Mouse (Mus musculus): ENCODE data around the gene Foxred1.

Gene Foxred1

DNA sequence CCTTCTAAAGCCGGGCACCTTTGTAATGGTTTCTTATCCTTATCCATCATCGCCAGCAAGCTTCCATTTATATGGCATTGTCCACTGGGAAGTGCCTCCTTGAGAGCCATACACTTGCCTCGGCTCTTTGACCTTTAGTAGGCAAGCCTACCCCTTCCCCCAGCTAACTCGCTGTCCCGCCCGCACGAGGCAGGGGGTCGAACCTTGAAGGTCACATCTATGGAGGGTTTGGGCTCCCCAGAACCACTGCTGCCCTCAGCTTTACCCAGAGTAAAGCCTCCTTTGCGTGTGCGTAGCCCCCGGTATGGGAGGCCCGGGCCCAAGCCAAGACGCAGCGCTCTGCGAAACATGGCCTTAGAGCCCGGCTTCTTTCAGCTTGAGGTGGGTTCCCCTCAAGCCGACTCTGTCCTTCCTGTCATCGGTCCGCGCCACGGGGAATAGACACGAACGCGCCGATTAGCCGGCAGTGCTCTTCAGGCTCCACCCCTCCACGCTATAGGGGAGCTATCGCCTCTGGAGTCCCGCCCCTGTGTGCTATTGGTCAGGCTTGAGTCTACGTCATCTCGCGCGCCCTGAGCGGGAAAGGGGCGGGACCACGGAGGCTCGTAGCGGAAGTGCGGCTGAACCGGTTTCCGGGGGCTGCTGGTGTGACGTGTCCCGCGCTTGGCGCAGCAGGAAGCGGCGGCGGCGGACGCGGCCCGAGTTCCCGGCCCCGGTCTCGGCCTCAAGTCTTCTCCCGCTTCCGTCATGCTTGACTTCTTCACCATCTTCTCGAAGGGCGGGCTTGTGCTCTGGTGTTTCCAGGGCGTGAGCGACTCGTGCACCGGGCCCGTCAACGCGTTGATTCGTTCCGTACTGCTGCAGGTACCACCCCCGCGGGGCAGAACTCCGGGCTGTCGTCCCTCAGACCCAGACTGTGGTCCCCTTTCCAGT lies at the start of gene Foxred1:
Gene Foxred1, minus strand, starts transcription at position 514 of the 933 bp plus-strand sequence.
- peak; percentile 99 for DNase-seq (ENCODE audit: low spot score)

DNA sequence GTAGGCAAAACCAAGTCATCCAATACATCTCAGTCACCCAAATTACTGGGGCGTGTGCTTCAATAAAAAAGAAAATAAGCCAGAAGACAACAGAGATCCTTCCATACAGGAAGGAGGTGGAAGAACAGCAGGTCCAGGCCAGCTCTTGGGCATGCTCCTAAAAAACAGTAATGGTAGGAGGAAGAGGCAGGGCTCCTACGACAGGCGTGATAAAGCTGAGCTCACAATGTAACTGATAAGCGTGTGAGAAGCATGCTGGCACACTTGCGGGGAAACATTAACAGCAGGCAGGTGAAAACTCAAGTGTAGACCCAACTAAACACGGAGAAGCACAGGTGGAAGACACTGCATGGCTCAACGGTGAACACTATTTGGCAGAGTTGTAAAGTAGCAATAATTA lies 46.5 kb upstream of the Foxred1 start:
- DNase-seq (ENCODE audit: low spot score) = no peak

DNA sequence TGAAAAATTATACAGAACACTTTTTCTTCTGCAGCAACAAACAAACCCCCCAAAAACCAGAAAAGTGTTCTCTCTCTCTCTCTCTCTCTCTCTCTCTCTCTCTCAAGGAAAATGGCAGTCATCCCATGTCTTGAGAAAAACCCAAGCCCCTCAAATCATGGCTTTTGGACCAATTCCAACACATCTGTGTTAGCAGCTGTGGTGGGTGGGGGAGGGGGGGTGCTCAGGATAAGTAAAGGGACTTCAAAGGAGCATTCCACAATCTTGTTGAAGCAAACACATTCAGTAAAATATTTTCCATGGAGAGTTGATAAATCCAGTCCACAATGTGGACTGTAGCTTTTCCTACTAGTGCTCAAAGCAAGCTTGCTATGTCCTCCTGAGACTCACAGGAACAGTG lies 38.6 kb upstream of the Foxred1 start:
- DNase-seq (ENCODE audit: low spot score) = no peak

DNA sequence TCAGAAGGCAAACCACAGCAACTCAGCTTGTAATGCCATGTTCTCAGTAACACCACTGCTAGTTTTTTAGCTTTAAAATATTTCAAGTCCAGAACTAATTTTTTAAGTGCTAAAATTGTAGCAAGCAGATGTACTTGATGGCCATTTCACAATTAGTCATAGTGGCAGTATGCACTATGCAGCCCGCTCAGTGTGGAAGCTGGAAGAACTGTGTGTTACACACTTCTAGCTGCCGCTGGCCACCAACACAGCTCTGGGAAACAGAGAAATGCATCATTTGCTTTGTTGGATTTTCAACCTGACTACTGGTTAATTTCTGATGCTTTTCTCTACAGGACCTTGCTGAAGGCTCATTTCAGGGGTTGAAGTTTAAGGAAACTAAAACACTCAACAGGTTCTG lies 36.5 kb upstream of the Foxred1 start:
- DNase-seq (ENCODE audit: low spot score) = no peak

DNA sequence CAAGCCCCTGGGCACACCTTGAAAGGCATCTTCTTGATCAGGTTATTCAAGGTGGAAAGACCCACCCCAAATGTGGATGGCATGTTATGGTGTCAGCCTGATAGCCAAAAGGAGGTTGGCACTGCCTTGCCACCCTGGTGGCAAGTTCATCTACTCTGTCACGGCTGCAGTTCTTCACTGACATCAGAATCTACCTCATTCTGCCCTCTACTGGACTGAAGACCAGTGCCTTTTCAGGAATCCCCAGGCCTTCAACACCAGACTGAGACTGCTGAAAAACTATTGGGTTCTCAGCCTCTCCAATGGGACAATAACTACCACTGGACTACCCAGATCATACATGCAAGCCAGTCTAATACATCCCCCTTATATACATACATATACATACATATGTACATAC lies 28.9 kb upstream of the Foxred1 start:
- DNase-seq (ENCODE audit: low spot score) = no peak

DNA sequence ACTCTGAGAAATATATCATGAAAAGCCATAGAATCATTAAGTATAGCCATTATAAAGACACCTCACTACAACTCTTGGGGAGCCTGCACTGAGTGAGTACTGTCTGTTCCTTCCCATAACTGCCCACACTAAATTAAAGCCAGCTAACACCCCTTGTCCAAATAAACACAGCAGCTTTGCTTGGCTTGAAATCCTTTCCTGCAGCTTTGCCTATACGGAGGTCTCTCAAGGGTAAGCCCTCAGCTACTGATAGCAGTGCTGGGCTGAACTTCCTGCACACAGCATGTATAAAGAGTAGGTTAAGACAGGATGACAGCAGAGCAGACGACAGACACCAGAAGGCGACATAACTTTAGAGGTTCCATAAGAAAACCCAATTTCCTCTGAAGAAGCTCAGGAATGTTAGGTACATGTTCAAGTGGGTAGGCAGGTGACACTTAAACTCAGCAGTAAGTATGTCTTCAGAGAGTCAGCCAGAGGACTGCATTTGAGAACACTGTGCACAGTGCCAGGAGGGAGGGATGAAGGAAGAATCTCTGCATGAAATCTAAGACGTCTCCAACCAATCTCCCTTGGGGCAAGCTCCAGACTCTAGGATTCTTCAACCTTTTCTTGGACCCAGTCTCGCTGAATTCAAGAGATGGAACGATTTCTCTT lies 28.2 kb upstream of the Foxred1 start:
- no peak for DNase-seq (ENCODE audit: low spot score)

DNA sequence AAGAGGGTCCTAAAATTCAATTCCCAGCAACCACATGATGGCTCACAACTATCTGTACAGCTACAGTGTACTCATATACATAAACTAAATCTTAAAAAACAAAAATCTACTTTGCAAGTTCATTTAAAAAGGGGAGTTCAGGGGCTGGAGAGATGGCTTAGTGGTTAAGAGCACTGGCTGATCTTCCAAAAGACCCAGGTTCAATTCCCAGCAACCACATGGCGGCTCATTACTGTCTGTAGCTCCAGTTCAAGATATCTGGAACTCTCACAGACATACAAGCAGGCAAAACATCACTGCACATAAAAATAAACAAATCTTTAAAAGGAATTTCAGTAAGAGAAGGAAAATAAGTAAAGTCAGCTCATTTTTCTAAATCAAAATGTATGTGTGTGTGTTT lies 27.5 kb upstream of the Foxred1 start:
- DNase-seq (ENCODE audit: low spot score) = no peak

DNA sequence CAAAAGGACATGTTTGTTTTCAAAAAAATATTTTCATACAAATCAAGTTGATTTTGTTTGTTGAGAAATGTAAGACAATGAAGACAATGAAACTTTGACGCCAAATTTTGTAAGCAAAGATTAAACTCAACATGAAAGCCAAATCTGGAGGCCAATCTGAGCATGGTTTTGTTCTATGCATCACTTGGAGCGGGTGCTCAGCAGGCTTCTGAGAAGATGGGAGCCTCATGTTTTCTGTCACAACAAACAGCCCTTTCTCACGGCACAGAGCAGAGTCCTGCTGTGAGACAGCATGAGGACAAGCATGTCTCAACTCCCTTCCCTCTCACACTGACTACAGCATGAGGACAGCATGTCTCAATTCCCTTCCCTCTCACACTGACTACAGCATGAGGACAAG lies 25.1 kb upstream of the Foxred1 start:
- no peak for DNase-seq (ENCODE audit: low spot score)

DNA sequence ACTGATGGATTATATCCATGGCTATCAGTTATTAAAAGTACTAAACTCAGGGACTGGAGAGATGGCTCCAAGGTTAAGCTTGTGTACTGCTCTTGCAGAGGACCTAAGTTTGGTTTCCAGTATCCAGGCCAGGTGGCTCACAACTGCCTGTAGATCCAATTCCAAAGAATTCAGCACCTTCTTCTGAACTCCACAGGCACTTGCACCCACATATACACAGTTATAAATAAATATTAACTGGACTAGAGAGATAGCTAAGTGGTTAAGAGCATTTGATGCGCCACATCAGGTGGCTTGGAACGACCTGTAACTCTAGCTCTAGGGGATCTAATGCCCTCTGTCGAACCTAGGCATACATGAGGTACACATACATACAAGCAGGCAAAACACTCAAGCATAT lies 17.8 kb upstream of the Foxred1 start:
- DNase-seq (ENCODE audit: low spot score) = no peak

DNA sequence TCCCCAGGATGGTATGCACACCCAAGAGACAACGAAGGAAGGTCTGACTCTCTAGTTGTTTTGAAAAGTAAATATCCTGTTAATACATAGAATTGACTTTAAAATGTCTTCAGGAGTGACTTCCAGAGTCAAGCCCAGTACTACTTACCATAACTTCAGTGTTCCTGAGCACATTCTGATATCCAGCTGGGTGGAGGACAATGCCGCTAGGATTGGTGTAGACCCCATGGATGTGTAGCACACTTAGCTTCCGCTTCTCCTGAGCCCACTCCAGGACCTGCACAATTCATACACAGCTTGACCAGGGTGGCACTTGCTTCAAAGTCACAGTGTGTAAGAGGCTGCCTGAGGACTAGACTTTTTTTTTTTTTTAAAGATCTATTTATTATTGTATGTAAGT lies 12.6 kb upstream of the Foxred1 start:
- no peak for DNase-seq (ENCODE audit: low spot score)

DNA sequence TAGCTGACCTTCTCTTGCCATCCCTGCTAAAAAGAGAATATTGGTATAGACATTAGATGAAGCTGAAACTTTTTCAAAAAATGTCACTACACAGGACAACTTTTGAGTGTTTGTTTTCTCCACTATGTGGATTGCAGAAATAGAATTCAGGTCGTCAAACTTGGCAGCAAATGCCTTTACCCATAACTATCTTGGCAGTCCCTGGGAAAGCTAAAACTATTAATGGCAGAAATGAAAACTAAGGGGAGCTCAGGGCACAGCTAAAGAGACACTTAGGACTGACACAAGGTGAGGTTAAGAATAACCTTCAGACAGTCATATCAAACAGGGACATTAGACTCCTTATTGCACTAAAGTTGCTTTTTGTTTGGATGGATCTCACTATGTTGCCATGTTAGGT lies 7.1 kb upstream of the Foxred1 start:
- no peak for DNase-seq (ENCODE audit: low spot score)

DNA sequence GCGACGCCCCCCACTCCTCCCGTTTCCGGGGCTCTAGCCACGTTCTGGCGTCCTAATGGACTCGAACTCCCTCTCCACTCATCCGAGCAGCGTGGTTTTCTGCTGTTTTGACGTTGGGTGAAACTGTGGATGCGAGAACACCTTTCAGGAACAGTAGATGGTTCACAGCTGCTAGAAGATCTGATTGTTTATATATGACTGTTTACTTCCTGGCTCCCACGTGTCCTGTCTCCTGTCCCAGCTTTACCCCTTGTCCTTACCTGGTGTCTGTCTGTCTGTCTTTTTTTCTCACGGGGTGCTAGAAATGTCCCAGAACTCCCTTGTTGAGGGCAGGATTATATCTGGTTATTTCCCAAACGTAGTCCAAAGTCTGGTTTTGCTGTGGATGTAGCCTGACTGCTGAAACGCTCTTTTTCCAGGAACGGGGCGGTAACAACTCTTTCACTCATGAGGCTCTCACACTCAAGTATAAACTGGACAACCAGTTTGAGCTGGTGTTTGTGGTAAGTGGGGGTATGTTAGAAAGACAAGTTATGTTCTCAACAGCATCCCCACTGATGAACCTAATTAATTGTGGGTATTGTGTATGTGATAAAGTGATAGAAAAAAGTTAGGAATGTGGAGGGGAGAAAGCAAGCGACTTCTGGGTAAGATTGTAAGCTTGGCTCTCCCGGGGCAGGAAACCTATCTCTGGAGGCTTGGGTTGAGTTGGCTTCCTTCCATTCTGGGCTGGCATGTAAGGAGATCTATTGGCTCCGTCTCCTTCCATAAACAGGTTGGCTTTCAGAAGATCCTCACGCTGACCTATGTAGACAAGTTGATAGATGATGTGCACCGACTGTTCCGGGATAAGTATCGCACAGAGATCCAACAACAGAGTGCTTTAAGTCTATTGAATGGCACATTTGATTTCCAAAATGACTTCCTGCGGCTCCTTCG lies 987 bp upstream of the Foxred1 start:
- DNase-seq (ENCODE audit: low spot score) = no peak

DNA sequence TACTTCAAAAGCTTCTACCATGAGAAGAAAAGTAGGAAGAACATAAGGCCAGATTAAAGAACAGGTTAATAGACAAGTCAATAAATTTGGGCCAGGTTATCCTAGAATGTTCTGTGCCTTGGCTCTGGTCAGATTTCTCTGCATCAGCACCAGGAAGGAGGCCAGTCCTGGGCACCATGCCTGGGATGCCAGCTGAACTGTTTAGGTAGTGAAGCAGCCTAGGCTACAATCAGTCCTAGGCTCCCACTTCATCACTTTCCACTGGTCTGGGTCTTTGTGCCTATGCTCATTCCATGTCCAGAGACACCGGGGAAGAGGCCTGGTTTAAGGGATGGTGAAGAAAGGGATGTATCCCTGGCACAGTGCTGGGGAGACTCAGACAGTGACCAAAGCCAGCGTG lies 6.4 kb downstream of the Foxred1 start:
- no peak for DNase-seq (ENCODE audit: low spot score)

DNA sequence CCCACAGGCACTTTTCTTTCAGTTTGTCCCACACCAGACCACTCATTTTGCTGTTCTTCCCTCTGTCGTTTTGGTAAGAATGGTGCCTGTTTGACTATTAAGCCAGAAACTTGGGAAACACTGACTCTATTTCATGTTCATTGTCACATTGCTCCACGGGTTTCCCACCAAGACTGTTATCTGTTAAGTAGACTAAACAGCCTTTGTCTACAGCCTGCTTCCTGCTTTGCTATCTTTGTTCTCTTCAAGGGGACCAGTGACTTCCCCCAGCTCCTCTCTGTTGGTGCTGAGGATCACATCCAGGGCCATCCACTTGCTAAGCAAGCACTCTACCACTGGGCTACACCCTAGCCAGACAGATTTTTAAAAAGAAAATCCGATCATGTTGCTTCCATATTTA lies 7.3 kb downstream of the Foxred1 start:
- DNase-seq (ENCODE audit: low spot score) = no peak

DNA sequence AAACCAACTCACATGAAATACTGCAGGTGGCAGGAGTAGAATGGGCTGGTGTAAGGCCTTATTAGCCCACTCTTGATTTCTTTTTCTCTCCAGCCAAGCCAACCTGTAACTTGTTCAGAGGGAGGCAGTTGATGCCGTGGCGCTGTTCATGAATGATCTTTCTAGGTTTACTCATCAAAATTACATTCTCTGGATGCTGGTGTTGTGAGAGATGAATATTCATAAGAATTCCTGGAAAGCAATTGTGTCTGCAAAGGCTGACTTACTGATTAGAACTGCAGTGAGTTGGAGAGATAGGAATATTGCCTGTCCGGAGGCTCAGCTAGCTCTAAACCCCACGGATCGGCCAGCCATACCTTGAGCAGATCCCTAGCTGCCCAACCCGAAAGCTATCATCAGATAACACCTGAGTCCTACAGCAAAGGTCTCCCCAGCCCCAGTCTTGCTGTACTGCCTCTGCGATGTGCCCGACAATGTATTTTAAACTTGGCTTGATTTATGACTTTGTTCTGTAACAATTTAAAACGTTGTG lies 10.3 kb downstream of the Foxred1 start:
- DNase-seq (ENCODE audit: low spot score) = no peak

DNA sequence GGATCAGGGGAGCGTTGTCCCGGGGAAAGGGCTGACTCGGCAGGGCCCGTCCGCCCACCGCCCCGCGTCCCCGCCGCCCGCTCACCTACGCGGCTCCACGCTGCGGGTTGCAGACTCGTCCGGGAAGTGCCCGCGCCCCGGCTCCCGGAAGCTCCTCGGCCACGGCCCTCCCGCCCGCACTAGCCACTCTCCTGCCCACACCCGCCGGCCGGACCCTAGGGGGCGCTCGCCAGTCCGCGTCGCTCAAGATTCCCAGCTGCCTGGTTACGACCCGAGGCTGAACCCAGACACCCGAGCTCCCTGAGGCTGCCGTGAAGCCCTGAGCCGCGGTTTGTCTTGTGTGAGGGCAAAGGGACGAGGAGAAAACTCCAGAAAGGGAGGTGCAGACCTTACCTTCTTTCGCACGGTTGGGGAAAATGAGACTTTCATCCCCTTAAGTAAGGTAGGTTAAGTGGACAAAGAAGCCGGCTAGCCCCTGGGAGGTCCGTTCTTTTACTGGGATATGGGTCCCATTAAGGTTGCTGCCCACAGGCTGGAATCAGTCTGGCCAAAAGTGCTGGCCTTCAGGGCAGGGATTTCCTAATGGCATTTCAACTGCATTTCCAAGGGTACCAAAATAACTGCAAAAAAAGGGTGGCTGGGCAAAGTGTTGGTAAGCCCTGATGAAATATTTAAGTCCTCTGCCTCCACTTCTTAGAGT lies 10.9 kb downstream of the Foxred1 start, which contains the start of the genes Srpr and Tirap:
Gene Srpr, plus strand, starts transcription at position 404 of the 700 bp plus-strand sequence.
Gene Tirap, minus strand, starts transcription at position 520 of the 700 bp plus-strand sequence.
- DNase-seq (ENCODE audit: low spot score) = peak; percentile 95

DNA sequence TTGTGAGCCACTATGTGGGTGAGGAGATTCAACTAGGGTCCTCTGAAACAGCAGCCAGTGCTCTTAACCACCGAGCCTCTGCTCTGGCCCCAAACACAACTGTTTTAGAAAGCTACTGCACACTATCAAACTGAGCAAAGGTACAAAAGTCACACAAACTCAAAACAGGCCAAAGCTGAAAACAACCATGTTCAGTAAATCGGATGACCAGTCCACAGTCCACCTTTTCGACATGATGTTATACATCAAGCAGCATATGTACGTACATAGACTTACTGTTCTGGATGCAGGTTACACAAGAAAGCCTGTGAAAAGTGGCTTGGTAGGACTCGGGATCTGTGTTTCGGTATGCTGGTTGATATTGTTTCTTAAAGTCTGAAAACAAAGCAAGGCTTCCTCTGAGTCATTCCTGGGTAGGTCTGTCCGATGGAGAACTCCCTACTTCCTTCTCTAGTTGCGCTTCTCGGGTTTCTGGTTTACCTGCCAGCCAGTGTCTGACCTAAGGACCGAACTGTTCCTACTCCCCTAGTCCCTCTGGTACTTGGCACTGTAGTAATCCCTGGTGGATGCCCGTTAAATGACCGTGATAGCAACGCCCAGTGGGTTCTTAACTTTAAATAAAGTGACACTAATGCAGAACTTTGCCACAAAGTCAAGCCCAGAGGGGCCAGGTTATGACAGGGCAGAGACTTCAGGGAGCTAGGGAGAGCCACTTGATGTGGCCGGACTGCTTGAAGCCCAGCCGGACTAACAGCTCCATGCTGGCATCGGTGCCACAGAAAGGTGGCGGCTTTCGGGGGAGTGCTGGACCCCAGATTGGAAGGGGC lies 11.7 kb downstream of the Foxred1 start:
- DNase-seq (ENCODE audit: low spot score) = no peak

DNA sequence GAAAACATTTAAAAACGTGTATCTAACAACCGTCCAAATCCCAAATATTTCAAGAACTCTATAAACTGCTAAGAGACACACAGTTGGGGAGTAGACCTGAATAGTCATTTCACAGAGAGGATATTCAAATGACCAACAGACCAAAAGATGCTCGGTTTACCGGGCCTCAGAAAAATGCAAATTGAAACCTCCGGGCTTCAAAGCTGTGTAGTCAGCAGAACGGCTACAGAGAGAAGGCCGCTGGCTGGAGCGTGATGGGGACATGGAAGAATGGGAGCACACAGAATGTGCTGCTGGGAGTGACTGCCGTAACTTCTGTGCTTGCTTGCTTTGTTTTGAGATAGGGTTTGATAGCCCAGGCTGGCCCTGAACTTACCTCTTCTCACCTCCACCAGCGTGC lies 12.5 kb downstream of the Foxred1 start:
- DNase-seq (ENCODE audit: low spot score) = no peak

DNA sequence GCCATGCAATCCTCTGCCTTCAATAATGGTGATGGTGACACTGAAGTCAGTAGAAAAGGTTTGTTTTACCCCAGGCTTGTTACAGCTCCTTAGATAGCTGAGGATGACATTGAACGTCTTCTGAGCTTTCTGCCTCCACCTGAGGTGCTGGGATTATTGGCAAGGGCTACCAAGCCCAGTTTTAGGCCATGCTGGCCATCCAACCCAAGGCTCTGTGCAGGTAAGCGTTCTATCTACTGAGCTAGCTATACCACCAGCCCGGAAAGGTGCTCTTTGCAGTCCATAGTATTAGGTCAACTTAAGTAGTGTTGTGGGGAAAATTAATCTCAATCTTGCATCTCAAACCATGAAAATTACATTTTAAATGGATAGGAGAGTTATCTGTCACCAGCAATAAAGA lies 13.2 kb downstream of the Foxred1 start:
- DNase-seq (ENCODE audit: low spot score) = no peak

DNA sequence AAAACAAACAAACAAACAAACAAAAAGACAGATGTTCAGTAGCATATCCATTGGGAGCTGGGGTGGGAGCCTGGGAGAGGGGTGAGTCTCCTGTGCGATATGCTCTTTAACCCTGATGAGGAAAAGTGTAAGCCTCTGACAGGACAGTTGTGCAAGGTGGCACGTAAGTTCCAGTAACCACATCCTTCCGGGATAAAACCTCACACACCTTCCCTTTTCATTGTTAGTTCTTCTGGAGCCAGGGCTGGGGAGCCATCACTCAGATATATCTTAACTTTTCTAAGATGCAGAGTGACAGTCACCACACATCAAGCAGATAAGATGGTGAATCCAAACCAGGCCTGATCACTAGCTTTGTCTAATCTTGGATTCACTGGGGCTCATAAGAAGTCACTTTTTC lies 16.8 kb downstream of the Foxred1 start:
- DNase-seq (ENCODE audit: low spot score) = no peak

Data from testis, postnatal 10 days (tissue).